8 mouse cellular contexts compared by ENCODE assay signal in the genomic region with DNA sequence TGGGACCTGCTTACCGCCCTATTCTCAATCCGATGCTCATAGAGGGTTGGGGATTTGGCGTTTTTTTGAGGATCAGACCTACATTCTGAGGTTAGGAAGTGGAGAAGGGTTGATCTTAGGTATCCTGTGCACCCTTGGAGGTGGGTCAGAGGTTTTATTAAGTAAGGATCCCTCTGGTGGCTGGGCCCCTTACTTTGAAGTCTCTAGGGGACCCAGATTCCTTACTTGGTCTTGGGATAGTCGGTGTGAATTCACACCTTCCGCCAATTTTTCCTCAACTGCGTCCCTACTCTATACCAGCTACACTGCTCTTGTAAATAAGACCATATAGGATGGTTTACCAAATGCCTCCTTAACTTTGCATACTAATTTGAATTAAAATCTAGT. TPM values are rescaled to one million over a fixed set of nuclear protein-coding genes. Genes with fewer than 3 reads are reported as not detected.
DNase-seq lines count a peak whose midpoint lies in the region; ATAC-seq and TF ChIP-seq lines count a peak whose summit lies in the region.

No protein-coding gene starts in this region.

- no peaks in the 10 kb centered on the region for H3K4me1 ChIP-seq in heart, embryonic 11.5 days (ENCODE audit: control insufficient read depth, insufficient read depth, low read length)
- peaks cover 16% of the 10 kb centered on the region for H3K4me1 ChIP-seq in E14TG2a.4 (replicated peaks; ENCODE audit: low read depth, low read length)
- peaks cover 4% of the 10 kb centered on the region for H3K4me1 ChIP-seq in forebrain, embryonic 14.5 days (ENCODE audit: control insufficient read depth, insufficient read depth, low read length)
- H3K4me1 ChIP-seq in liver, embryonic 15.5 days (replicated peaks) = peaks cover 3% of the 10 kb centered on the region; the same call in 1 of the 2 replicates

- ATAC-seq in heart, embryonic 11.5 days (replicated peaks; ENCODE audit: insufficient number of reproducible peaks, low FRiP score, low TSS enrichment) = no peak
- no peak for ATAC-seq in forebrain, embryonic 14.5 days
- ATAC-seq in liver, embryonic 15.5 days (ENCODE audit: insufficient read depth) = no peak
- ATAC-seq in frontal cortex, adult (ENCODE audit: low TSS enrichment) = no peak

- no peaks in the 10 kb centered on the region; the same call in 1 of the 2 replicates for H3K27me3 ChIP-seq in heart, embryonic 11.5 days (ENCODE audit: control insufficient read depth, insufficient read depth, low read length)
- H3K27me3 ChIP-seq in E14TG2a.4 (ENCODE audit: insufficient read depth, low read length) = peaks cover 52% of the 10 kb centered on the region
- H3K27me3 ChIP-seq in forebrain, embryonic 14.5 days (replicated peaks; ENCODE audit: control insufficient read depth, insufficient read depth, low read length) = peaks cover 12% of the 10 kb centered on the region; the same call in 1 of the 2 replicates
- H3K27me3 ChIP-seq in liver, embryonic 15.5 days = peaks cover 30% of the 10 kb centered on the region

- 11% methylated on average over 6 of the region's 6 CpGs for WGBS in heart, embryonic 11.5 days (ENCODE audit: insufficient replicate concordance)
- WGBS in forebrain, embryonic 14.5 days = 11% methylated on average over 6 of the region's 6 CpGs
- 13% methylated on average over 6 of the region's 6 CpGs for WGBS in liver, embryonic 15.5 days (ENCODE audit: insufficient replicate concordance)

- no peak for TF ChIP-seq CTCF in E14TG2a.4 (conservative IDR thresholded peaks at IDR 0.05; ENCODE audit: low read length)

- peak overlapping the region; percentile 68 for H3K9ac ChIP-seq in heart, embryonic 11.5 days (ENCODE audit: low read depth, low read length)
- H3K9ac ChIP-seq in forebrain, embryonic 14.5 days (ENCODE audit: low read length) = peak overlapping the region; percentile 65
- H3K9ac ChIP-seq in liver, embryonic 15.5 days = no peak overlapping the region

- no peaks in the 10 kb centered on the region for H3K9me3 ChIP-seq in heart, embryonic 11.5 days (replicated peaks; ENCODE audit: control insufficient read depth, low read length)
- no peaks in the 10 kb centered on the region for H3K9me3 ChIP-seq in E14TG2a.4 (ENCODE audit: low read length)
- H3K9me3 ChIP-seq in forebrain, embryonic 14.5 days (replicated peaks; ENCODE audit: control insufficient read depth, low read length) = no peaks in the 10 kb centered on the region
- H3K9me3 ChIP-seq in liver, embryonic 15.5 days (replicated peaks) = no peaks in the 10 kb centered on the region

- H3K4me2 ChIP-seq in heart, embryonic 11.5 days = peak overlapping the region; percentile 95
- peak overlapping the region; percentile 95 for H3K4me2 ChIP-seq in forebrain, embryonic 14.5 days (ENCODE audit: low read length)
- H3K4me2 ChIP-seq in liver, embryonic 15.5 days = peak overlapping the region; percentile 69

- DNase-seq in heart, postnatal 14 days = no peak
- DNase-seq in forebrain, embryonic 14.5 days (ENCODE audit: low spot score) = peak; percentile 10
- no peak for DNase-seq in gastrocnemius, postnatal 36 days
- no peak for DNase-seq in layer of hippocampus, adult 18-20 months (ENCODE audit: low spot score in 2 of 2)

- H3K36me3 ChIP-seq in heart, embryonic 11.5 days (ENCODE audit: control insufficient read depth, insufficient read depth, low read length) = no peaks in the 10 kb centered on the region
- H3K36me3 ChIP-seq in E14TG2a.4 (ENCODE audit: insufficient read depth, low read length) = no peaks in the 10 kb centered on the region
- no peaks in the 10 kb centered on the region for H3K36me3 ChIP-seq in forebrain, embryonic 14.5 days (ENCODE audit: control insufficient read depth, insufficient read depth, low read length)
- H3K36me3 ChIP-seq in liver, embryonic 15.5 days (replicated peaks) = no peaks in the 10 kb centered on the region

- no peak overlapping the region for H3K27ac ChIP-seq in heart, embryonic 11.5 days (ENCODE audit: low read depth, low read length)
- H3K27ac ChIP-seq in forebrain, embryonic 14.5 days (ENCODE audit: low read depth, low read length) = no peak overlapping the region
- H3K27ac ChIP-seq in liver, embryonic 15.5 days (replicated peaks) = no peak overlapping the region

- peak overlapping the region; percentile 62 for H3K4me3 ChIP-seq in heart, embryonic 11.5 days (ENCODE audit: low read depth, low read length)
- H3K4me3 ChIP-seq in E14TG2a.4 (replicated peaks; ENCODE audit: low read length) = peak overlapping the region; percentile 79
- peak overlapping the region; percentile 54 for H3K4me3 ChIP-seq in forebrain, embryonic 14.5 days (ENCODE audit: low read depth, low read length)
- peak overlapping the region; percentile 55 for H3K4me3 ChIP-seq in liver, embryonic 15.5 days (replicated peaks)

- intact Hi-C loops in heart, postnatal 14 days (cut with DNase I) = no loop called here
- intact Hi-C loops in gastrocnemius, postnatal 36 days (cut with DNase I) = no loop called here

RNA-seq across cellular contexts. Expression of a gene that starts 0.5 kb away (rescaled TPM):
- polyA plus RNA-seq in heart, embryonic 11.5 days (2014; fragmentation: Nextera tagmentation; extraction: Ambion mirVana) = 3.6 and 3.7 TPM in 2 replicates
- total RNA-seq in heart, postnatal 14 days (2021) = 1 to 10 TPM; 8.0 to 8.4 TPM
- 1.6 and 1.9 TPM in 2 replicates for polyA plus RNA-seq in forebrain, embryonic 14.5 days (2014; fragmentation: Nextera tagmentation; extraction: Ambion mirVana)
- 3.7 and 3.8 TPM in 2 replicates for polyA plus RNA-seq in liver, embryonic 15.5 days (2015; fragmentation: Nextera tagmentation; extraction: Ambion mirVana)
- total RNA-seq in gastrocnemius, postnatal 36 days (2021) = 1 to 10 TPM; 2.7 to 3.5 TPM
- total RNA-seq in layer of hippocampus, adult 18-20 months (2021) = 10 to 100 TPM; 89.5 to 91.2 TPM

Comparison
In these comparisons a context has a peak if more than half of its experiments do, and no peak if none do; other contexts are left out.
1. RNA of a gene that starts 0.5 kb away (total RNA-seq): 89.5 to 91.2 TPM in layer of hippocampus, adult 18-20 months; 8.0 to 8.4 TPM in heart, postnatal 14 days and 2.7 to 3.5 TPM in gastrocnemius, postnatal 36 days; every median in the first group is over 4 times any median in the second.
2. Peak in every context shown above with its lines, with median percentiles within 50 percentile points of each other: H3K4me2 ChIP-seq and H3K4me3 ChIP-seq.